Mouse (Mus musculus): ENCODE results near the gene Gast. TPM values are rescaled to one million over a fixed set of nuclear protein-coding genes. Genes with fewer than 3 reads are reported as not detected.

Gene Gast
- polyA plus RNA-seq, 1 experiment, result not detected

DNA sequence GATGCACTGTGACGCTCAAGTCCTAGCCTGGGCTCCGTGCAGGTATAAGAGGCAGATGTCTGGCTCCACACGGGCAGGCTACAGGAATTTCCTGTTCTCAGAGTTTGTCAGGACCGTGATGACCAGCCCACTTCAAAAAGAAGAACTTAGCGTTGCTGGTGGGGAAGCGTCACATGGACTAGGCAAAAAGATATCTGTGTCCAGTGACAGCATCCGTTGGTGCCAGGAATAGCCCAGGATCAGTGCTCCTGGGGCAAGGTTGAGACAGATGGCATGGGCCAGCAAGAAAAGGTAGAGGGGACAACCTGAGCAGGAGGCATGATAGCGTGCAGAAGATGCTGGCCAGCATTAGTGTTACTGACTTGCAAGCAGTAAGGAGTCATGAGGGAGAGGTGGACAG is 35.6 kb downstream of the Gast start:
- no peak overlapping the region for H3K4me3 ChIP-seq (ENCODE audit: control insufficient read depth, low read depth, low read length)
- H3K27ac ChIP-seq (ENCODE audit: control insufficient read depth, insufficient read depth, low read depth, low read length), result no peak overlapping the region
- TF ChIP-seq POLR2A (IDR thresholded peaks at IDR 0.05; ENCODE audit: control insufficient read depth, low read depth, low read length) (no peak), CTCF (IDR thresholded peaks at IDR 0.05; ENCODE audit: control insufficient read depth, insufficient read depth, insufficient replicate concordance, low read depth, low read length) (no peak)
- H3K4me1 ChIP-seq (ENCODE audit: control insufficient read depth, insufficient read depth, low read length), result no peaks in the 10 kb centered on the region
- H3K27me3 ChIP-seq (ENCODE audit: control insufficient read depth, insufficient read depth, low read length), result no peaks in the 10 kb centered on the region
- no peaks in the 10 kb centered on the region for H3K36me3 ChIP-seq (ENCODE audit: control insufficient read depth, insufficient read depth, low read length)

DNA sequence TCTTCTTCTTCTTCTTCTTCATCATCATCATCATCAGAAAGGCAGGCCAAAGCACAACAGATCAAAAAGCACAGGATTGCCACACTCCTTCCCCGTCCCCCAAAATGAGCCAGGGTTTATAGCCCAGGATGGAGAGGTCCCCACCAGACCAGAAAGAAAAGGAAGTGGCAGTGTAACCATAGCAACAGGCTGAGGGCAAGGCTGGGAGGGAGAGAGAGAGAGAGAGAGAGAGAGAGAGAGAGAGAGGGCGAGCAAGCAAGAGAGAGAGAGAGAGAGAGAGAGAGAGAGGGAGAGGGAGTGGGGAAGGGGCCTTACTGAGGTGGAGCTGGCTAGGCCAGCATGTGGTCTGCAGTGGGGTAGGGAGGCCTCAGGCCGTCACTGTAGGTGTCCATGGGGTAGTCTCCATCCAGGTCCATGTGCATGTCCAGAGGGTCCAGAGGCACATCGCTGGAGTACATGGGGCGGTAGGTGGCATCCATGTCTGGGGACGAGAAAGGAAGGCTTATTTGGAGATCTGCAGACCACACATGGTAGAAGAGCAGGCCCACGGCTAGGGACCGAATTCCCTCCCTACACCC is 37.9 kb downstream of the Gast start:
- TF ChIP-seq CTCF (IDR thresholded peaks at IDR 0.05; ENCODE audit: control insufficient read depth, insufficient read depth, insufficient replicate concordance, low read depth, low read length) (no peak), POLR2A (IDR thresholded peaks at IDR 0.05; ENCODE audit: control insufficient read depth, low read depth, low read length) (no peak)
- Histone ChIP-seq H3K27me3 (ENCODE audit: control insufficient read depth, insufficient read depth, low read length) (no peaks in the 10 kb centered on the region), H3K4me1 (ENCODE audit: control insufficient read depth, insufficient read depth, low read length) (no peaks in the 10 kb centered on the region), H3K36me3 (ENCODE audit: control insufficient read depth, insufficient read depth, low read length) (no peaks in the 10 kb centered on the region), H3K4me3 (ENCODE audit: control insufficient read depth, low read depth, low read length) (no peak overlapping the region), H3K27ac (ENCODE audit: control insufficient read depth, insufficient read depth, low read depth, low read length) (no peak overlapping the region)

DNA sequence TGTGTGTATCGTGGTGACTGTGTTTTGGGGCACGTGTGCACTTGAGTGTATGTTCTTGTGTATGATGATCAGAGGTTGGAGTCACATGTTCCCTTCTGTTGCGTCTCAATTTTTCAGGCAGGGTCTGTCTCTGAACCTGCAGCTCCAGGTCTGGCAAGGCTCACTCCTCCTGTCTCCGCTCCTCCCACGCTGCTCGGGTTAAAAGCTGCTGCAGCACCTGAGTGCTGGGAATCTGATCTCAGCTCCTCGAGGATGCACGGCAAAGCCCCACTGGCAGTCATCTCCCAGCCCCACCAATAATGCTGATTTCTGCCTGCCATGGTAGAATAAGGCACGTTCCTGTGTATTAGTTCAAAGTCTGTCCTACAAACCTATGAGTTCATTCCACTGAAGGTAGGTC is 40.9 kb downstream of the Gast start:
- no peak for TF ChIP-seq POLR2A (IDR thresholded peaks at IDR 0.05; ENCODE audit: control insufficient read depth, low read depth, low read length)
- no peak for TF ChIP-seq CTCF (IDR thresholded peaks at IDR 0.05; ENCODE audit: control insufficient read depth, insufficient read depth, insufficient replicate concordance, low read depth, low read length)
- Histone ChIP-seq H3K4me3 (ENCODE audit: control insufficient read depth, low read depth, low read length) (no peak overlapping the region), H3K4me1 (ENCODE audit: control insufficient read depth, insufficient read depth, low read length) (0 out of 2 replicates have a peak, but pooled peaks cover 2% of the 10 kb centered on the region), H3K36me3 (ENCODE audit: control insufficient read depth, insufficient read depth, low read length) (no peaks in the 10 kb centered on the region), H3K27ac (ENCODE audit: control insufficient read depth, insufficient read depth, low read depth, low read length) (no peak overlapping the region), H3K27me3 (ENCODE audit: control insufficient read depth, insufficient read depth, low read length) (no peaks in the 10 kb centered on the region)

DNA sequence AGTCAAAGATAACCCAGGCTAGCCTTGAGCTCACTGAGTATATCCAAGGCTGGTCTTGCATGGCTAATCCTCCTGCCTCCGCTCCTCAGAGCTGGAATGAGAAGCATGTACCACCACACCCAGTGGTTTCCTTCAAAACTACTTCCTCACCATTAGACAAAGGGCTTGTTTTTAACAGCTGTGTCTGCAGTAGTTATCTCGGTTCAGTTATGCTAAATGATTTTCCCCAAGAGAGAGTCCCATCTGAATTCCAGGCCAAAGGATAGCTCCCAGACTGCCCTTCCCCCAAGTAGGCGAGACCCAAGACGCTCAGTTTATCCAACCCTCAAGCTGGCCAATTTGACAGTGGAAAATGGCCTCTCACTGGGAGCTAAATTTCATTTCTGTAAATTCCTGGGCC is 41.8 kb downstream of the Gast start:
- no peak overlapping the region for H3K4me3 ChIP-seq (ENCODE audit: control insufficient read depth, low read depth, low read length)
- no peak for TF ChIP-seq POLR2A (IDR thresholded peaks at IDR 0.05; ENCODE audit: control insufficient read depth, low read depth, low read length)
- TF ChIP-seq CTCF (IDR thresholded peaks at IDR 0.05; ENCODE audit: control insufficient read depth, insufficient read depth, insufficient replicate concordance, low read depth, low read length), result no peak
- H3K27me3 ChIP-seq (ENCODE audit: control insufficient read depth, insufficient read depth, low read length), result no peaks in the 10 kb centered on the region

DNA sequence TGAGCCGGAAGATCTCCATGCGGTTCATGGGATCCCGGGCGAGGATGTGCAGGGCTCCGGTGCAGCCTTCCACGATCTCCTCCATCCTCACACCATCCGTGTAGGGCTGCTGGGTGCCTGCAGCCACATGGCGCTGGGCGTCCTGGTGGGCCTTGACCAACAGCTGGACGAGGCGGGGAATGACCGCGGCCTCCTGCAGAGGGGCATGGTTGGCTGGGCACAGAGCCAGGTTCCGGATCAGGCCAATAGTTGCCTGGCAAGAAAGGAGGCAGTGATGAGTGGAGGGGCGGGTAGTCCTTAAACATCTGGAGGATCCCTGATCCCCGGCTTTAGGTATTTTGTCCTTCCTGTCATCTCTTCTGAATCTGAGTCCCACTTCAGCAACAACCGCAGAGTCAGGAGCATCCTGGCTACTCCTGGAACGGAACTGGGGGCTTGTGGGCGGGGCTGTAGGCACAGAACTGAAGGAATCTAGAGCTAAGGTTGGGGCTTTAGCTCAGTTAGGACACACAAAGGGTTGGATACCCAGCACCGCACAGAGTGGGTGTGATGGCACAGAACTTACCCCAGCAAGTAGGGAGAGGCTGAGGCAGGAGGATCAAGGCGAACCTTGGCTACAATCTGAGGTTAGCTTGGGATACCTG is 42.7 kb downstream of the Gast start:
- no peak overlapping the region for H3K4me3 ChIP-seq (ENCODE audit: control insufficient read depth, low read depth, low read length)
- no peaks in the 10 kb centered on the region for H3K36me3 ChIP-seq (ENCODE audit: control insufficient read depth, insufficient read depth, low read length)
- H3K27me3 ChIP-seq (ENCODE audit: control insufficient read depth, insufficient read depth, low read length), result no peaks in the 10 kb centered on the region
- no peak overlapping the region for H3K27ac ChIP-seq (ENCODE audit: control insufficient read depth, insufficient read depth, low read depth, low read length)
- H3K4me1 ChIP-seq (ENCODE audit: control insufficient read depth, insufficient read depth, low read length), result 0 out of 2 replicates have a peak, but pooled peaks cover 2% of the 10 kb centered on the region
- TF ChIP-seq CTCF (IDR thresholded peaks at IDR 0.05; ENCODE audit: control insufficient read depth, insufficient read depth, insufficient replicate concordance, low read depth, low read length) (no peak), POLR2A (IDR thresholded peaks at IDR 0.05; ENCODE audit: control insufficient read depth, low read depth, low read length) (no peak)

More for the DNA sequence above, 41.8 kb downstream of the Gast start:
- Histone ChIP-seq H3K4me1 (ENCODE audit: control insufficient read depth, insufficient read depth, low read length) (0 out of 2 replicates have a peak, but pooled peaks cover 2% of the 10 kb centered on the region), H3K27ac (ENCODE audit: control insufficient read depth, insufficient read depth, low read depth, low read length) (no peak overlapping the region), H3K36me3 (ENCODE audit: control insufficient read depth, insufficient read depth, low read length) (no peaks in the 10 kb centered on the region)

DNA sequence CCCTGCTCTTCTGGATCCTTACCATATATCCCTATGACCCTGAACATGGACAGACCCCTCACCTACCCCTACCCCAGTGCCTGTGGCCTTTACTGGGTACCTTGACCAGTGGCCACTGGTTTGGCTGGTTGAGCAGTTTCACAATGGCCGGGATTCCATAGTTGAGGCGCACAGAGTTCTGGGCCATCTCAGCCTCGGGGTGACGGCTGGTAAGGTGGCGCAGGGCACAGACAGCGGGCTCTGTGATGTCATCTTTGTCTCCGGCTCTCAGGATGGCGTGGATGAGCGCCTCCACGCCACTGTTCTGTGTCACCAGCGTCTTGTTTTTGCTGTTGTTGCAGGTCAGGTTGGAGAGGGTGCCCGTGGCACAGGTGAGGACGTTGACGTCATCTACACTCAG is 43.8 kb downstream of the Gast start:
- Histone ChIP-seq H3K4me1 (ENCODE audit: control insufficient read depth, insufficient read depth, low read length) (0 out of 2 replicates have a peak, but pooled peaks cover 2% of the 10 kb centered on the region), H3K27me3 (ENCODE audit: control insufficient read depth, insufficient read depth, low read length) (no peaks in the 10 kb centered on the region), H3K27ac (ENCODE audit: control insufficient read depth, insufficient read depth, low read depth, low read length) (no peak overlapping the region), H3K36me3 (ENCODE audit: control insufficient read depth, insufficient read depth, low read length) (no peaks in the 10 kb centered on the region), H3K4me3 (ENCODE audit: control insufficient read depth, low read depth, low read length) (no peak overlapping the region)
- TF ChIP-seq POLR2A (IDR thresholded peaks at IDR 0.05; ENCODE audit: control insufficient read depth, low read depth, low read length) (no peak), CTCF (IDR thresholded peaks at IDR 0.05; ENCODE audit: control insufficient read depth, insufficient read depth, insufficient replicate concordance, low read depth, low read length) (no peak)

DNA sequence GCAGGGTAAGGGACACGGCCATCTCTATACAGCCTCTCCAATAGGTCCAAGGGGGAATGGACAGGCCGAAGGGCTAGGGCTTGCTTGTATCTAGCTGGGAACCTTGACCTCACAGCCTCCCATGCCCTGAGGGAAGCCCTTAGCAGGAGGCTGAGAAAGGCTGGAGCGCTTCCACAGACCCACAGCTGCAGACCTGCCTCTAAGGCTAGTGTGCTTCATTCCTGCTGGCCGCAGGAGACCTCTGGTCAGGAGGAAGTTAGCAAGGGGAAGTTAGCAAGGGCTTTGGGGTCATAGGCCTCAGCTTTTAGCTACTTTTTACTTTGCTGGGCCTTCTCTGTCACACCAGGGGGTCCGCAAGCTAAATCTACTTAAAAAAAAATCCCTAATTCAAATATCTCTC is 44.2 kb downstream of the Gast start:
- H3K4me3 ChIP-seq (ENCODE audit: control insufficient read depth, low read depth, low read length), result no peak overlapping the region
- TF ChIP-seq CTCF (IDR thresholded peaks at IDR 0.05; ENCODE audit: control insufficient read depth, insufficient read depth, insufficient replicate concordance, low read depth, low read length) (no peak), POLR2A (IDR thresholded peaks at IDR 0.05; ENCODE audit: control insufficient read depth, low read depth, low read length) (no peak)
- no peaks in the 10 kb centered on the region for H3K36me3 ChIP-seq (ENCODE audit: control insufficient read depth, insufficient read depth, low read length)
- 0 out of 2 replicates have a peak, but pooled peaks cover 2% of the 10 kb centered on the region for H3K4me1 ChIP-seq (ENCODE audit: control insufficient read depth, insufficient read depth, low read length)
- no peaks in the 10 kb centered on the region for H3K27me3 ChIP-seq (ENCODE audit: control insufficient read depth, insufficient read depth, low read length)
- no peak overlapping the region for H3K27ac ChIP-seq (ENCODE audit: control insufficient read depth, insufficient read depth, low read depth, low read length)

All from testis, adult 2 months (tissue).